Mouse (Mus musculus): ENCODE measurements around the gene Chpf.

Gene Chpf

GRCm38 (mm10) chr1:75478916-75479634 lies at the start of gene Chpf, which contains the start of gene Tmem198:
Chpf (minus strand) TSS chr1:75479307.
Tmem198 (plus strand) TSS chr1:75479532.
- peak; percentile 96 for DNase-seq (ENCODE audit: low read depth, low spot score)

- DNase-seq (ENCODE audit: low read depth, low spot score): no peak
Measured at GRCm38 (mm10) chr1:75524679-75525078, 45.6 kb upstream of the Chpf start.

- DNase-seq (ENCODE audit: low read depth, low spot score): peak; percentile 91
Measured at GRCm38 (mm10) chr1:75521321-75522031, 42.4 kb upstream of the Chpf start, which contains the start of gene Stk11ip. Stk11ip (plus strand) TSS chr1:75521529.

GRCm38 (mm10) chr1:75519576-75519975 lies 40.5 kb upstream of the Chpf start:
- no peak for DNase-seq (ENCODE audit: low read depth, low spot score)

GRCm38 (mm10) chr1:75518427-75518826 lies 39.3 kb upstream of the Chpf start:
- no peak for DNase-seq (ENCODE audit: low read depth, low spot score)

GRCm38 (mm10) chr1:75517984-75518383 lies 38.9 kb upstream of the Chpf start:
- DNase-seq (ENCODE audit: low read depth, low spot score): no peak

- no peak for DNase-seq (ENCODE audit: low read depth, low spot score)
Measured at GRCm38 (mm10) chr1:75516703-75517380, 37.7 kb upstream of the Chpf start.

- DNase-seq (ENCODE audit: low read depth, low spot score): no peak
Measured at GRCm38 (mm10) chr1:75512550-75512949, 33.4 kb upstream of the Chpf start.

- no peak for DNase-seq (ENCODE audit: low read depth, low spot score)
Measured at GRCm38 (mm10) chr1:75511437-75512210, 32.5 kb upstream of the Chpf start.

- no peak for DNase-seq (ENCODE audit: low read depth, low spot score)
Measured at GRCm38 (mm10) chr1:75510154-75510553, 31.0 kb upstream of the Chpf start.

GRCm38 (mm10) chr1:75509586-75509985 lies 30.5 kb upstream of the Chpf start:
- no peak for DNase-seq (ENCODE audit: low read depth, low spot score)

GRCm38 (mm10) chr1:75507006-75507405 lies 27.9 kb upstream of the Chpf start, which contains the start of gene Inha:
Inha (plus strand) TSS chr1:75507077.
- DNase-seq (ENCODE audit: low read depth, low spot score): no peak

GRCm38 (mm10) chr1:75505956-75506831 lies 27.1 kb upstream of the Chpf start, which contains the start of gene Obsl1:
Obsl1 (minus strand) TSS chr1:75506452.
- DNase-seq (ENCODE audit: low read depth, low spot score): no peak

GRCm38 (mm10) chr1:75505159-75505955 lies 26.2 kb upstream of the Chpf start:
- no peak for DNase-seq (ENCODE audit: low read depth, low spot score)

GRCm38 (mm10) chr1:75504256-75505045 lies 25.3 kb upstream of the Chpf start:
- no peak for DNase-seq (ENCODE audit: low read depth, low spot score)

GRCm38 (mm10) chr1:75503651-75503980 lies 24.5 kb upstream of the Chpf start:
- DNase-seq (ENCODE audit: low read depth, low spot score): no peak

- no peak for DNase-seq (ENCODE audit: low read depth, low spot score)
Measured at GRCm38 (mm10) chr1:75502945-75503650, 24.0 kb upstream of the Chpf start.

- no peak for DNase-seq (ENCODE audit: low read depth, low spot score)
Measured at GRCm38 (mm10) chr1:75501905-75502304, 22.8 kb upstream of the Chpf start.
